Mouse (Mus musculus) cerebellum, adult 8-10 months (tissue): ENCODE data around the gene E2f8.

Experiments used
- DNase-seq: peaks from one replicate; pipeline ENCODE4 v3.0.0; 2022

E2f8 gene

GRCm38 (mm10) chr7:48881486-48881885 lies at the start of gene E2f8:
TSS of gene E2f8 (minus strand) at chr7:48881596.
- DNase-seq, result peak; percentile 16

GRCm38 (mm10) chr7:48930399-48930798 lies 49.0 kb upstream of the E2f8 start:
- peak; percentile 85 for DNase-seq

GRCm38 (mm10) chr7:48928364-48928763 lies 47.0 kb upstream of the E2f8 start:
- DNase-seq, result peak; percentile 67

- no peak for DNase-seq
These were observed 43.8 kb upstream of the E2f8 start for GRCm38 (mm10) chr7:48925214-48925613.

GRCm38 (mm10) chr7:48923620-48924019 lies 42.2 kb upstream of the E2f8 start:
- no peak for DNase-seq

GRCm38 (mm10) chr7:48918389-48918788 lies 37.0 kb upstream of the E2f8 start:
- no peak for DNase-seq

- DNase-seq, result no peak
These were observed 36.6 kb upstream of the E2f8 start for GRCm38 (mm10) chr7:48917988-48918387.

- DNase-seq, result no peak
These were observed 36.1 kb upstream of the E2f8 start for GRCm38 (mm10) chr7:48917463-48917862.

GRCm38 (mm10) chr7:48914630-48915506 lies 33.5 kb upstream of the E2f8 start:
- DNase-seq, result no peak

GRCm38 (mm10) chr7:48911146-48911545 lies 29.8 kb upstream of the E2f8 start:
- DNase-seq, result no peak

GRCm38 (mm10) chr7:48910282-48910681 lies 28.9 kb upstream of the E2f8 start:
- no peak for DNase-seq

GRCm38 (mm10) chr7:48909342-48909671 lies 27.9 kb upstream of the E2f8 start:
- no peak for DNase-seq

- no peak for DNase-seq
These were observed 27.3 kb upstream of the E2f8 start, which contains the start of gene Nav2 for GRCm38 (mm10) chr7:48908521-48909341. TSS of gene Nav2 (plus strand) at chr7:48908716.

- DNase-seq, result no peak
These were observed 21.1 kb upstream of the E2f8 start for GRCm38 (mm10) chr7:48902454-48902853.

- DNase-seq, result no peak
These were observed 19.2 kb upstream of the E2f8 start for GRCm38 (mm10) chr7:48900408-48901167.

- no peak for DNase-seq
These were observed 17.0 kb upstream of the E2f8 start for GRCm38 (mm10) chr7:48898416-48898815.

- no peak for DNase-seq
These were observed 16.3 kb upstream of the E2f8 start for GRCm38 (mm10) chr7:48897539-48898163.

- no peak for DNase-seq
These were observed 14.7 kb upstream of the E2f8 start for GRCm38 (mm10) chr7:48896051-48896450.

- DNase-seq, result no peak
These were observed 14.1 kb upstream of the E2f8 start for GRCm38 (mm10) chr7:48895475-48895874.

GRCm38 (mm10) chr7:48894763-48895162 lies 13.4 kb upstream of the E2f8 start:
- no peak for DNase-seq

GRCm38 (mm10) chr7:48894152-48894551 lies 12.8 kb upstream of the E2f8 start:
- DNase-seq, result peak; percentile 78

- no peak for DNase-seq
These were observed 11.7 kb upstream of the E2f8 start for GRCm38 (mm10) chr7:48893093-48893492.

- no peak for DNase-seq
These were observed 9.6 kb upstream of the E2f8 start for GRCm38 (mm10) chr7:48891029-48891428.
